Mouse (Mus musculus): ENCODE data around the gene Rfc4.

Gene Rfc4

DNA sequence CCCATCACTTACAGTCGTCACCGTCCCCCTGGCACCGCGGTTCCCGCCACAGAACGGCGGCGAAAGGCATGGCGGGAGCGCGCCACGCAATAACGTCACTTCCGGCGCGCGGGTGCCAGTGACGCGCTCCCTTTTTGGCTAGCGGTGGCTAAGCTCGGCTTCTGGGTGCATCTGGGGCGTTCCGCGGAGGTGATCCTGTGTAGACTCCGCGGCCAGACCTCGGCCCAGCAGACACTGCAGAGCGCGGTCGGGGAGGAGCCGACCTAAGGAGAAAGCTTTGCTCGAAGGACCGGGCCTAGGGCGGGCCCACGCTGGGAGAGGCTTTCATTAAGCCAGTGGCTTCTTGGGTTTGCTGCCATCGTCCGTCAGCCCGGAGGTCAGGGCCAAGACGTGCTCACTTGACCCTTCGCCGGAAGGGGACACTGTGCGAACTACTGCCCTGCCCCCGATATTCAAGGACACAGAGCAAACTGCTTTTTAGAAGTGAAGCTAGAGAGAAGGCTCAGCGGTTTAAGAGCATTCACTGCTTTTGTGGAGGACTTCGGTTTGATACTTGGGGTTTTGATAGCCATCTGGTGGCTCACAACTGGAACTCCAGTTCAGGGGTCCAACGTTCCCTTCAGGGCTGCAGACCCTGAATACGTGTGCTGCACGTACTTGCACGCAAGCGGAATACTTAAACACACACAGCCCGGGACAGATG lies at the start of gene Rfc4:
Rfc4 (minus strand) TSS at position 65 of the 703 bp plus-strand sequence.
- DNase-seq (ENCODE audit: low spot score), result peak; percentile 79

DNA sequence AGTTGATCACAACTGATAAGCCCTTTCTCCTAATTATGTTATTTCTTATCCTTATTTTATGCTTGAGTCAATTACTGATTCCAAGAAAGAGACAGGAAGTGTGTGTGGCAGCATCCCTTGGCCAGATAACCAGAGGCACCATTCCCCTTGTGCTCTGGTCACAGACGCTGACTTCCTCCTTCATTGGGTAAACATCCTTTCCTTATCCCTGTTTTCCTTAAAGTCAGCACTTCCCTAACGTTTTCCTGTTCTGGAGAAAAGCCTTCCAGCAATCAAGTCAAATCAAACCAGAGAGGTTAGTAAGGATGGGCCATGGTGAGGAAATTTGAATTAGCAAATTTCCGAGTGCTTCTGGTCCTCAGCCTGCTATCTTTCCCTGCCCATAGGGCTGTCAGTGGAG lies 48.4 kb upstream of the Rfc4 start:
- DNase-seq (ENCODE audit: low spot score), result no peak

DNA sequence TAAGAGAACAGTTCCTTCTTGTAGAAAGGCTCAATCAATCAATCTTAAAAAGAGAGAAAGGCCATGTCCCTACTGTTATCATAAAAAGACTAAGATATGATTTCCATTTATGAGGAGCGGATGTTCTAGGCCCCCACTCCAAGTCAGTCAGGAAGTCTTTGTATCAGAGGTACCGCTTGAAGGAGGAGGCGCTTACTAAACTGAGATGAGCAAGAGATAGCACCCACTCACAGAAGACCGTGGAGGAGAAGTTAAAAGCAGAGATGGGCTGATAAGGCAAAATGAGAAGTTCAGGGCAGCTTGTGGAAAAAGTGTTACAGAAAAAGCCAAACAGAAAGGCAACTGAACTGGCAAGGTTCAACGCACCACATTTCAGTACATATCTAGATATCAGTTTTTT lies 47.3 kb upstream of the Rfc4 start:
- DNase-seq (ENCODE audit: low spot score), result no peak

GRCm38 (mm10) chr16:23173904-23174303 lies 46.4 kb upstream of the Rfc4 start:
- no peak for DNase-seq (ENCODE audit: low spot score)

DNA sequence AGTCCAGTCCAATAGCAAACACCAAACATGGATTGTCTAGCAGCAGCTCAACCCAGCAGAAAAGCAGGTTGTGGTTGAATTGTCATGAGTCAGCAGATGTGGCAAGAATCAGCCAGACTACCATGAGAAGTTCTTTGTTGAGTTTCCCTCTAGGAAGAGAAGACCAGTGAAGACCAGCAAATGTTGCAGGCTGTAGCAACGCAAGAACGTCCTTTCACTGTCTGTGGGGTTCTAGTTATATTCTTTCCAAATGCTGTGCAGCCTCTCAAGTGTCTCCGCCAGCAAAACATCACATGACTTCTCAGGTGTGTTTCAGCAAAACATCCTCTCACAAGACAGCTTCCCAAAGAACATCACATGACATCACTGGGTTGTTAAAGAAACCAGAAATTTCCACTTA lies 43.3 kb upstream of the Rfc4 start:
- DNase-seq (ENCODE audit: low spot score), result no peak

DNA sequence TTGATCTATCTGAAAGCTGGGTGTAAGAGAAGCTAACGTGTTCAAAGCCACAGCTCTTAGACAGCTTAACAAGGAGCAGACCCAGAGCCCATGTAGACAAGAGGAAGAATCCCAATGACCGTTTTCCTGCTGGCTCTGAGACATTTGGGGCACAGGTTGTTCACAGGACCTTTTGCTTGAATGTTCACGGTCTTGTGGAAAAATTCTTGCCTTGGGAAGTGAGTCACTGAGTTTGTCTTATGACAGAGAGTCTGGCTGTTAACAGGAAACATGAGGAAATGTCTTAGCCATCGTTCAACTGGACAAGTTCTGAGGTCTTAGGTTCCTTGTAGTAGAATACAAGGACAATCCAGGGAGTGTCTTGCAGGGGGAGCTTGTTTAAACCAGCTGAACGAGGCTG lies 39.5 kb upstream of the Rfc4 start:
- no peak for DNase-seq (ENCODE audit: low spot score)

DNA sequence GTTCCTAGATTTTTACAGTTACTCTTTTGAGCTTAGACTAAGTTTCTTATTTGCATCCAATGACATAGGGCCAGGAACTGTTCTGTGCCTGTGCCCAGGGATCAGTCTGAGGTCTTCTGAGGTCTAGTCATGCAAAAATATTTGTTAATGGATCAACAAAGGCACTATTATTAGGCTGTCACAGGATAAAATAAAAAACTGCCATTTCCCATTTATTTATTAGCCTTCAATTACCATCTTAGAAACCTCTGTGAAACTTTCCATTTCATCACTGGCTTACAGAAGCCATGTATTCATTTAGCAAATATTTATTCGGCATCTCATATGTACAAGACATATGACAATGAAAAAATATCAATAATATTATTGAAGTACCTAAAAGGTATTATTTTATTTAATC lies 39.1 kb upstream of the Rfc4 start:
- no peak for DNase-seq (ENCODE audit: low spot score)

- no peak for DNase-seq (ENCODE audit: low spot score)
Measured at GRCm38 (mm10) chr16:23165441-23165840, 37.9 kb upstream of the Rfc4 start.

DNA sequence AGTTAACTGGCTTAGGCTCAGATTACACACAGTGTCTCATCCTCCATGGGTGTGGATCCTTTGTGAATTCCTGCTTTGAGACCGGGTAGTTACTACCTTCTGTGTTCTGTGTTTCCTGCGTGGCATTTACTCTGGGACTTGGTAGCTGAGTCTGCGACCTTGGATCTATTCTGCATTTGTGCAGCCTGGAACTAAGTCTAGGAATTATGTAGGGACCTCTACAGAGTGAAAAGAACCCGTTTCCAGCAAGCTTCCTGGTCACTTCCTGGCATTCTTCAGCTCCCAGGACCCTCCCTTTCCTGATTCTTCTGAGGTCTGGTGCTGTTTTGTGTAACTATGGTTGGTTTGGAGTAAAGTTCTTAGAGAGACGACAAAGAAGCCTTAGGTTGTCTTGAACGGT lies 36.9 kb upstream of the Rfc4 start:
- DNase-seq (ENCODE audit: low spot score), result no peak

GRCm38 (mm10) chr16:23162116-23162515 lies 34.6 kb upstream of the Rfc4 start:
- no peak for DNase-seq (ENCODE audit: low spot score)

DNA sequence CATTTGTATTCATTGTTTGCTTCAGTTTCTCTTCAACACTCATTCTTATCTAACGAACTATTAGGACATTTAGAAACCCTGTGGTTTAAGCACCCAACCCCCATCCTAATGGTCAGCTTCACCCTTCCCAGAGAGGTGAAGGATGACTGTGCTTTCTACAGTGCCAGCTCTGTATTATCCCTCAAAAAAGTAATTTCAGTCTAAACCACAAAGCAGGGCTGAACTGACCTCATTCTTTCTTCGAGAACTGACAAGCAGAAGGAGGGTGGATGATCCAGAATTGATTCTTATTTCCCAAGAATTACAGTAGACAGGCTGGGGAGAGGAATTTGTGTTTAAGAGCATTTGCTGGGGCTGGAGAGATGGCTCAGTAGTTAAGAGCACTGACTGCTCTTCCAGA lies 32.2 kb upstream of the Rfc4 start:
- no peak for DNase-seq (ENCODE audit: low spot score)

- peak; percentile 24 for DNase-seq (ENCODE audit: low spot score)
Measured at GRCm38 (mm10) chr16:23158957-23159356, 31.4 kb upstream of the Rfc4 start.

DNA sequence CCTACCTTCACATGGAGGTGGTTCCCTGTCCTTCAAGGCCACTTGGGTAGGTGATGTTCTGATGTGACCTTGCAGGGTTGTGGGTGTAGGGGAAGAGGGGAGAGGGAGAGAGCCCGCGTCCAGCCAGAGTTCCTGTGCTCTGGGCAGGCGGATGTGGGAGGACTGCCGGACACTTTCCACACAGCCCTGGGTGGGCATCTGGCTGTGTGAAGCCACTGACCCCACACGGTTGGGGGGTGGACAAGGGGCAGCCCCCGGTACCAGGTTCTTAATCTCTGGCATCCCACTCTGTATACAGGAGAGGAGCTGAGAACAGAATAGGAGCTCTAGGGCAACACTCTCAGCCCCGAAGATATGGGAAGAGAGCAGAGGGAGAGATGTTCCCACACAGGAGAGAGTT lies 30.8 kb upstream of the Rfc4 start:
- DNase-seq (ENCODE audit: low spot score), result no peak

DNA sequence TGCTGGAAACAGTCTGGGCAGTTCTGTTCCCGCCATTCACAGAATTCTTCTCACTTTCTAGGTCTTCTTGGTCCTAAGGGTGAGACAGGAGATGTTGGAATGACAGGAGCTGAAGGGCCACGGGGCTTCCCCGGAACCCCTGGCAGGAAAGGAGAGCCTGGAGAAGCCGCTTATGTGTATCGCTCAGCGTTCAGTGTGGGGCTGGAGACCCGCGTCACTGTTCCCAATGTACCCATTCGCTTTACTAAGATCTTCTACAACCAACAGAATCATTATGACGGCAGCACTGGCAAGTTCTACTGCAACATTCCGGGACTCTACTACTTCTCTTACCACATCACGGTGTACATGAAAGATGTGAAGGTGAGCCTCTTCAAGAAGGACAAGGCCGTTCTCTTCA lies 29.5 kb upstream of the Rfc4 start:
- no peak for DNase-seq (ENCODE audit: low spot score)

GRCm38 (mm10) chr16:23154261-23154660 lies 26.7 kb upstream of the Rfc4 start:
- DNase-seq (ENCODE audit: low spot score), result no peak

- no peak for DNase-seq (ENCODE audit: low spot score)
Measured at GRCm38 (mm10) chr16:23151423-23151822, 23.9 kb upstream of the Rfc4 start.

DNA sequence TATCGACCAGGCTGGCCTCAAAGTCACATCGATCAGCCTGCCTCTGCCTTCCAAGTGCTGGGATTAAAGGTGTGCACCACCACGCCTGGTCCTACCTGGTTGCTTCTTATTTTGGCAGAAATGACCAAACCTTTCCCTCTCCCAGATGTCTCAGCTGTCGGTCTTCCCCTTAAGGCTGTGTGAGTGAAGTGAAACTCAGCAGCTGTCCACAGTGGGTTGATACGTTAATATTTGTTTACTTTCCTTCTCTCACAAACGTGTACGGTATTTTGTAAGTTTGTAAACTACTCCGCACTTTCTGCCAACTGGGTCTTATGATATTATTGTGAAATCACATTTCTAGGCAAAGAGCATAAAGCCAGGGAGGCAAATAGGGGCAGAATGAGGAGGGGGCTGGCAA lies 21.9 kb upstream of the Rfc4 start:
- no peak for DNase-seq (ENCODE audit: low spot score)

DNA sequence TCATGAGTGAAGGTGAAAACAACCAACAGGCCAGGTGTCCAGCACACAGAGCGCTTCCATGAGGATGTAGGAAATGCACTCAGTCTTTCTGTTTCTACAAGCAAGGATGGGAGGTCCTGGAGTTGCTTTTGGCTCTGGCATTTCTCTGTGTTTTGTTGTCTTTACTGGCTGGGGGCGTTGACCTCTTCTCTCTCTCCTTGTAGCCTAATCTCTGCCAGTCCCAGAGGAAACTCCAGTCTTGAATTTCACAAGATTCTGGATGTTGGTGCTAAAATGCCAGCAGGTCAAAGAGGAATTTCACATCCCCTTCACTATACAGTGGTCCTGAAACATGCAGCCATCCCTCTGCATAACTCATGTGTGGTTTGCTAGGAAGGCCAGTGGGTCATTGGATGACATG lies 21.4 kb upstream of the Rfc4 start:
- no peak for DNase-seq (ENCODE audit: low spot score)

DNA sequence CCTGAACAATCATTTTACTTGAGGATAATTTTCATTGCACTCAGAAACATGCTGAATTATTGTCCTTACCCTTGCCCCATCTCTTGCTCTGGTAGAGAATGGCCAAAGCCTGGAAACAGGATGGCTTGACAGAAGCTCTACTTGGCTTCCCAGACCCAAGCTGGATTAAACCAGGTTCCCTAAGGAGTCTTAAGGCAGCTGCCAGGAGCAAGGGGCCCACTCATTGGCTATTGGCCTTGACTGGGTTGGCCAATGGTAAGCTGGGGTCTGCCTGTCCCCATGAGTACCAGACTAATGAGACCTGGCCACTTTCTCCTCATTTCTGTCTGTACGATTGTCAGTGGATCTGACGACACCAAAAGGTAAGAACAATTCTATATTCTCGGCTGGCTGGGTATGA lies 18.7 kb upstream of the Rfc4 start, which contains the start of gene Adipoq:
Adipoq (plus strand) TSS at position 257 of the 400 bp plus-strand sequence.
- no peak for DNase-seq (ENCODE audit: low spot score)

DNA sequence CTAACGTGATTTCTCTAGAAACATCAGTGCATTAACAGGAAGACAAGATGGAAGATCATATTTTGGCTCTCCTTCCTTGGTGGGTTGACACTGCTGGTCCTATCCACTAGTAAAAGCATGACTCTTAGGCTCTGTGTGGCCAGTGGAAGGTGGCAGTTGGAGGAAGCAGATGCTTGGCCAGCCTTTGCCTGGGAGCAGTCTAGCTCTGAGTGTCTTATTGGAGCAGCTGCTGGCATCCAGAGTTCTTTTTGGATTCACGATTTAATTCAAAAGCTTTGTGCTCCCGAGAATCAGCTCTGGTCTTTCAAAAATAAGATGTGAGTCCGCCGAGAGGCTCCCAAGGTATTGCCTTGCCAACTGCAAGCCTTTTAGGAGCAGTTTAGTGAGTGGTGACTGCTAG lies 17.7 kb upstream of the Rfc4 start:
- no peak for DNase-seq (ENCODE audit: low spot score)

GRCm38 (mm10) chr16:23144326-23144725 lies 16.8 kb upstream of the Rfc4 start:
- DNase-seq (ENCODE audit: low spot score), result no peak

GRCm38 (mm10) chr16:23140911-23141310 lies 13.4 kb upstream of the Rfc4 start:
- DNase-seq (ENCODE audit: low spot score), result no peak

- no peak for DNase-seq (ENCODE audit: low spot score)
Measured at GRCm38 (mm10) chr16:23136406-23136970, 9.0 kb upstream of the Rfc4 start.

Data from ovary, adult 18-20 months (tissue).